Mouse (Mus musculus) kidney, postnatal 0 days (tissue): ENCODE data around the gene Nt5c1a. TPM values are rescaled to one million over a fixed set of nuclear protein-coding genes. Genes with fewer than 3 reads are reported as not detected.

Source experiments
- ATAC-seq: fragments of 200-750 bp; cut with Nextera tagmentation; replicated peaks from 2 replicates; pipeline ENCODE4 v1.8.0; 2017; ENCODE audit warnings: low read depth, moderate number of reproducible peaks, moderate TSS enrichment, moderate library complexity; ENCODE audit not compliant: low FRiP score
- DNase-seq: peaks from one replicate; pipeline ENCODE4 v3.0.0-alpha.2; 2016; ENCODE audit warnings: low spot score
- H3K27ac ChIP-seq: fragments of 300-500 bp; sonication (generic); 2 replicates; pipeline ENCODE4 v1.5.1; 2014; ENCODE audit warnings: mild to moderate bottlenecking
- H3K27me3 ChIP-seq: fragments of 300-500 bp; sonication (generic); 2 replicates; pipeline ENCODE4 v1.6.1; 2014; ENCODE audit warnings: low read length, mixed read lengths; ENCODE audit not compliant: insufficient read depth
- H3K36me3 ChIP-seq: fragments of 300-500 bp; sonication (generic); 2 replicates; pipeline ENCODE4 v1.6.1; 2014; ENCODE audit warnings: low read length, mixed read lengths; ENCODE audit not compliant: insufficient read depth
- H3K4me1 ChIP-seq: fragments of 300-500 bp; sonication (generic); replicated peaks from 2 replicates; pipeline ENCODE4 v1.6.1; 2014; ENCODE audit warnings: antibody characterized with exemption, low read length, mixed read lengths; ENCODE audit not compliant: insufficient read depth
- H3K4me2 ChIP-seq: fragments of 300-500 bp; sonication (generic); 2 replicates; pipeline ENCODE4 v1.6.1; 2014; ENCODE audit warnings: mild to moderate bottlenecking, low read length, moderate library complexity, mixed read lengths
- H3K4me3 ChIP-seq: fragments of 300-500 bp; sonication (generic); replicated peaks from 2 replicates; pipeline ENCODE4 v1.5.1; 2014; ENCODE audit warnings: low read depth, low read length
- H3K9ac ChIP-seq: fragments of 300-500 bp; sonication (generic); 2 replicates; pipeline ENCODE4 v1.6.1; 2014; ENCODE audit warnings: low read depth, low read length
- H3K9me3 ChIP-seq: fragments of 300-500 bp; sonication (generic); replicated peaks from 2 replicates; pipeline ENCODE4 v1.6.1; 2016; ENCODE audit warnings: low read length, inconsistent platforms, mixed read lengths
- CTCF ChIP-seq: IDR thresholded peaks from 2 replicates; pipeline ENCODE4 v1.5.1; 2016; ENCODE audit warnings: antibody characterized with exemption, low read depth, mild to moderate bottlenecking, moderate library complexity
- WGBS: fragments of 180-500 bp; shearing (Covaris S2); extraction: QIAGEN DNeasy Blood & Tissue Kit; methylation state at CpG from one replicate; pipeline ENCODE4 v1.1.7; 2014; 5-methylcytosine and 5-hydroxymethylcytosine counted together
- polyA plus RNA-seq: library from polyadenylated mRNA; unstranded; fragments of >200 nt; fragmentation: Nextera tagmentation; extraction: Ambion mirVana; gene quantifications from 2 replicates; pipeline ENCODE4 v1.2.1, GENCODE M21; 2015

The Nt5c1a gene
- polyA plus RNA-seq, 1 experiment from 2014 or later: 0.71 TPM

DNA sequence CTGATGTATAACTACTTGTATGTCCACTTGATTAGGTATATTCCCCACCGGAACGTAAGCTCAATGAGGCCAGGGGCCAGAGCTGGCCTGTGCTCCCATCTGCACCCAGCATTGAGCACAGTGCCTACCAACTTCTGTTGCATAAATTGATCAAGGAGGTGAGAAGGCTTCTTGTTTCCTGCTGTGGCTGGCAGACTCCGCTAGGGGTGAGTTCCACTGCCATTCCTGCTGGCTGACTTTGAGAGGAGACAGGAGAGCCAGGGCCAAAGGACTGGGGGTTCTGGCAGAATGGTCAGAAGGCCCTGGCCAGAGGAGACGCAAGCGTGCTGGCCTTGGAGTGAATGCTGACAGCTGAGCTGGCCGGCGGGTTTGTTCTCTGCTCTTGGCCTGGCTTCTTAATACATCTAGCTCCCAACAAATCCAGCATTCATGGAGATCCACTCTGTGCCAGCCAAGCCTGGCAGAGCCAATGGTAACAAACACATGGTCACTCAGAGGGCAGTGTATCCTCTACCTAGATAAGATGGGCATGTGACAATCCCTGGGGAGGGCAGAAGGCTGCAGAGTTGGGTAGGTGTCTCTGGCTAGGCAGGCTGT lies 47.8 kb downstream of the Nt5c1a start:
- WGBS: 51% methylated on average over 7 of the region's 7 CpGs
- no peak for DNase-seq
- no peak for ATAC-seq

DNA sequence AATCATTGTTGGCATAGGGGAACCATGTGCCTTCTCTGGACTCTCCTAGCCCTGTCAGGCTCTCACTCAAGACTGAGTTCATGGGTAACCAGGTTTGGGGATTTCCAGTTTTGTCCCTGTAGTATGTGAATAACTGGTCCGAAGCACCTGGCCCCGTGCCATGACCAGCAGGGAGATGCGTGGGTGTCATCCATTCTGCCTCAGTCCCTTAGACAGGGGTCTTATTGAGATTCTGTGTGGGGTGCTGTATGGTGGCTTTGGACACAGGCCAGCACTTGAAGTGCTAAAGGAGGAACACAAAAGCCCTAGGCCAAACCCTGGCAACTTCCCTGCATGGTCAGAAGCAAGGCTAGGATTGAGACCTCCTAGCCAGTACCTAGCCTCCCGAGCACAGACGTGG lies 50.9 kb downstream of the Nt5c1a start:
- Histone ChIP-seq H3K4me2 (no peak overlapping the region), H3K27me3 (no peaks in the 10 kb centered on the region), H3K36me3 (no peaks in the 10 kb centered on the region), H3K27ac (no peak overlapping the region), H3K4me3 (no peak overlapping the region), H3K9me3 (no peaks in the 10 kb centered on the region), H3K4me1 (peaks cover 4% of the 10 kb centered on the region; the same call in 1 of the 2 replicates), H3K9ac (no peak overlapping the region)
- TF ChIP-seq CTCF: no peak
- no peak for DNase-seq
- no peak for ATAC-seq
- WGBS: 63% methylated on average over 5 of the region's 5 CpGs

More for the DNA sequence above, 47.8 kb downstream of the Nt5c1a start:
- Histone ChIP-seq H3K9ac (no peak overlapping the region), H3K4me1 (peaks cover 4% of the 10 kb centered on the region; the same call in 1 of the 2 replicates), H3K27me3 (no peaks in the 10 kb centered on the region), H3K27ac (no peak overlapping the region), H3K9me3 (no peaks in the 10 kb centered on the region), H3K36me3 (no peaks in the 10 kb centered on the region), H3K4me3 (no peak overlapping the region), H3K4me2 (no peak overlapping the region)
- no peak for TF ChIP-seq CTCF

GRCm38 (mm10) chr4:123254617-123255016 lies 53.3 kb downstream of the Nt5c1a start:
- Histone ChIP-seq H3K27ac (no peak overlapping the region), H3K27me3 (no peaks in the 10 kb centered on the region), H3K4me3 (no peak overlapping the region), H3K36me3 (no peaks in the 10 kb centered on the region), H3K9ac (no peak overlapping the region), H3K9me3 (no peaks in the 10 kb centered on the region), H3K4me2 (no peak overlapping the region), H3K4me1 (no peaks in the 10 kb centered on the region; the same call in 1 of the 2 replicates)
- TF ChIP-seq CTCF: peak; percentile 93
- WGBS: 18% methylated on average over 5 of the region's 5 CpGs
- DNase-seq (peak; percentile 93), ATAC-seq (peak; percentile 71)

- DNase-seq (peak; percentile 48), ATAC-seq (no peak; the same call in 1 of the 2 replicates)
- no peak overlapping the region for H3K27ac ChIP-seq
- H3K36me3 ChIP-seq: no peaks in the 10 kb centered on the region
- H3K4me1 ChIP-seq: 0 out of 2 replicates have a peak, but pooled peaks cover 5% of the 10 kb centered on the region
- no peak overlapping the region for H3K9ac ChIP-seq
- no peak overlapping the region for H3K4me2 ChIP-seq
- WGBS: 26% methylated on average over 8 of the region's 8 CpGs
- H3K27me3 ChIP-seq: no peaks in the 10 kb centered on the region
- H3K4me3 ChIP-seq: no peak overlapping the region
- TF ChIP-seq CTCF: no peak
- no peaks in the 10 kb centered on the region for H3K9me3 ChIP-seq
These were observed 58.9 kb downstream of the Nt5c1a start for GRCm38 (mm10) chr4:123260071-123260746.

- Histone ChIP-seq H3K9ac (no peak within 1 kb of the TSS), H3K27me3 (no peaks in the 10 kb centered on the region), H3K4me3 (no peak within 1 kb of the TSS), H3K4me1 (0 out of 2 replicates have a peak, but pooled peaks cover 5% of the 10 kb centered on the region), H3K9me3 (no peaks in the 10 kb centered on the region), H3K36me3 (no peaks in the 10 kb centered on the region), H3K27ac (no peak within 1 kb of the TSS), H3K4me2 (no peak within 1 kb of the TSS)
- TF ChIP-seq CTCF: no peak
- ATAC-seq (no peak), DNase-seq (no peak)
- 58% methylated on average over 5 of the region's 5 CpGs for WGBS
These were observed 60.6 kb downstream of the Nt5c1a start, which contains the start of gene Pabpc4 for GRCm38 (mm10) chr4:123261721-123262401. Pabpc4 (plus strand) TSS chr4:123262351.

Other genes starting within 250 kb of the Nt5c1a start
- gene Mfsd2a, start 240.3 kb upstream of the Nt5c1a start, polyA plus RNA-seq: 1.8 and 2.1 TPM in 2 replicates
- 6.5 and 7.1 TPM in 2 replicates for gene Mycl, start 205.9 kb upstream of the Nt5c1a start, polyA plus RNA-seq
- gene Trit1, start 184.9 kb upstream of the Nt5c1a start, polyA plus RNA-seq: 15.7 and 17.1 TPM in 2 replicates
- 0.34 and 0.38 TPM in 2 replicates for gene Bmp8b, start 96.3 kb upstream of the Nt5c1a start, polyA plus RNA-seq
- 0.17 and 0.20 TPM in 2 replicates for gene Oxct2b, start 85.2 kb upstream of the Nt5c1a start, polyA plus RNA-seq
- 76.9 and 82.8 TPM in 2 replicates for gene Ppie, start 61.6 kb upstream of the Nt5c1a start, polyA plus RNA-seq
- gene Hpcal4, start 18.3 kb upstream of the Nt5c1a start, polyA plus RNA-seq: 3.7 and 3.8 TPM in 2 replicates
- 28.7 and 31.6 TPM in 2 replicates for gene Heyl, start 32.1 kb downstream of the Nt5c1a start, polyA plus RNA-seq
- 28.2 and 29.7 TPM in 2 replicates for gene Pabpc4, start 60.8 kb downstream of the Nt5c1a start, polyA plus RNA-seq
- gene Oxct2a, start 122.1 kb downstream of the Nt5c1a start, polyA plus RNA-seq: not detected in 2 replicates
- 0.32 and 0.41 TPM in 2 replicates for gene Bmp8a, start 141.7 kb downstream of the Nt5c1a start, polyA plus RNA-seq